Mouse (Mus musculus): ENCODE measurements around the gene Mnt. TPM values are rescaled to one million over a fixed set of nuclear protein-coding genes. Genes with fewer than 3 reads are reported as not detected.

The Mnt gene
- polyA plus RNA-seq, 1 experiment, result 15.4 TPM

DNA sequence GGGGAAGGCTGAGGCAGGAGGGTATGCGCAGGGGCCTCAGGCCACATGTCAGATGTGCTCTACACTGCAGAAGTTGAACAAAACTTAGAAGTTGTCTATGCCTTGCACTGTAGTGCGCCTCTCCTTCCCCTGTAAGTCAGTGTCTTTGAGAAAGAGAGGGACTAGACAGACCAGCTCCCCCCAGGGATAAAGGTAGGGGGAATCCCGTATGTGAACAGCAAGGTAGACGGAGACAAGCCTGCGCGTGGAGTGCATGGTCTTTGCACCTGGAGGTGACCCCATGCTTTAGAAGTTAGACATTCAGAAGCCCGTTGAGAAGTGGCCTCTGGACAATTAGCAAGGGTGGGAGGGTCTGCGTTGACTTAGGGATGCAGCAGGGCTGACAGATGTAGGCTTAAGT, 10.0 kb downstream of the Mnt start:
- H3K27me3 ChIP-seq (ENCODE audit: control insufficient read depth, insufficient read depth, low read length, poor library complexity, severe bottlenecking), result no peaks in the 10 kb centered on the region
- H3K9ac ChIP-seq (ENCODE audit: low read depth, poor library complexity, severe bottlenecking), result no peak overlapping the region
- H3K36me3 ChIP-seq (ENCODE audit: control insufficient read depth, insufficient read depth, low read length, poor library complexity, severe bottlenecking), result no peaks in the 10 kb centered on the region
- no peak overlapping the region for H3K4me3 ChIP-seq (ENCODE audit: low read depth, low read length)
- H3K9me3 ChIP-seq (replicated peaks; ENCODE audit: control insufficient read depth, insufficient read depth, low read length, poor library complexity, severe bottlenecking), result no peaks in the 10 kb centered on the region
- no peak for TF ChIP-seq CTCF (IDR thresholded peaks at IDR 0.05; ENCODE audit: low read depth, low read length)
- TF ChIP-seq EP300 (IDR thresholded peaks at IDR 0.05; ENCODE audit: insufficient read depth, low read depth, low read length), result no peak
- no peak for TF ChIP-seq POLR2A (IDR thresholded peaks at IDR 0.05; ENCODE audit: insufficient read depth, low read length)
- H3K27ac ChIP-seq (ENCODE audit: insufficient read depth, low read length), result no peak overlapping the region
- H3K4me1 ChIP-seq (ENCODE audit: control insufficient read depth, insufficient read depth, low read length), result peaks cover 11% of the 10 kb centered on the region

DNA sequence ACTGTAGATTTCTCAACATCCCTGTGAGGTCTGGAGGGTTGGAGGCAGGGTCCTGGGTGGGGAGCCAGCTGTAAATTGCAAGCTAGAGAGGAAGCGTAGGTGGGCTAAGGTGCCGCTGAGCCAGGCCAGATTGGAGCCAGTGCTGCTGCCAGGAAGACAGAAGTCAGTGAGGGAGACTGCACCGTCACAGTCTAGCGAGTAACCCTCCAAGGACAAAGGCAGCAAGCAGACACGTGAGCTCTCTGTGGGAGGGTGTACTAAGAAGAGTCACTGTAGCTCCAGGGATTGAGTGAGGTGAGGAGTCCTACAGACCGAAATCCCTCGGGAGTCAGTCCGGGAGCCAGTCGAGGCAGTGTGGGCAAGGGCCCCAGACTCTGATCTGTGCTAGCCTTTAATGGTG, 10.6 kb downstream of the Mnt start:
- H3K36me3 ChIP-seq (ENCODE audit: control insufficient read depth, insufficient read depth, low read length, poor library complexity, severe bottlenecking), result no peaks in the 10 kb centered on the region
- peaks cover 7% of the 10 kb centered on the region for H3K4me1 ChIP-seq (ENCODE audit: control insufficient read depth, insufficient read depth, low read length)
- no peak overlapping the region for H3K27ac ChIP-seq (ENCODE audit: insufficient read depth, low read length)
- no peaks in the 10 kb centered on the region for H3K9me3 ChIP-seq (replicated peaks; ENCODE audit: control insufficient read depth, insufficient read depth, low read length, poor library complexity, severe bottlenecking)
- TF ChIP-seq CTCF (IDR thresholded peaks at IDR 0.05; ENCODE audit: low read depth, low read length) (no peak), POLR2A (IDR thresholded peaks at IDR 0.05; ENCODE audit: insufficient read depth, low read length) (no peak), EP300 (IDR thresholded peaks at IDR 0.05; ENCODE audit: insufficient read depth, low read depth, low read length) (no peak)
- no peak overlapping the region for H3K9ac ChIP-seq (ENCODE audit: low read depth, poor library complexity, severe bottlenecking)
- H3K27me3 ChIP-seq (ENCODE audit: control insufficient read depth, insufficient read depth, low read length, poor library complexity, severe bottlenecking), result no peaks in the 10 kb centered on the region
- H3K4me3 ChIP-seq (ENCODE audit: low read depth, low read length), result no peak overlapping the region

DNA sequence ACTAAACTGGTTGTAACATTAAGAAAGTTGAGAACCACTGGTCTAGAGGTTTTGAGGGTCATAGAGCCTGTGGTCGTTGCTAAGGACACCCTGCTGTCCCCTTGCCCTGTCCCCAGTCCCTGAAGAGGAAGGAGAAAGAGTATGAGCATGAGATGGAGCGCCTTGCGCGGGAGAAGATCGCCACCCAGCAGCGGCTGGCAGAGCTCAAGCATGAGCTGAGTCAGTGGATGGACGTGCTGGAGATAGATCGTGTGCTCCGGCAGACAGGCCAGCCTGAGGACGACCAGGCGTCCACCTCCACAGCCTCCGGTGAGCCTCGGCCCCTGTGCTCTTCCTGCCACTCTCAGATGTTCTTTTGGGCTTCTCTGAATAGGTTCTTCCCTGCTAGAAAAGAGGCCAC, 11.3 kb downstream of the Mnt start:
- no peaks in the 10 kb centered on the region for H3K27me3 ChIP-seq (ENCODE audit: control insufficient read depth, insufficient read depth, low read length, poor library complexity, severe bottlenecking)
- TF ChIP-seq POLR2A (IDR thresholded peaks at IDR 0.05; ENCODE audit: insufficient read depth, low read length), result no peak
- no peak for TF ChIP-seq CTCF (IDR thresholded peaks at IDR 0.05; ENCODE audit: low read depth, low read length)
- no peak for TF ChIP-seq EP300 (IDR thresholded peaks at IDR 0.05; ENCODE audit: insufficient read depth, low read depth, low read length)
- H3K4me3 ChIP-seq (ENCODE audit: low read depth, low read length), result no peak overlapping the region
- peaks cover 7% of the 10 kb centered on the region for H3K4me1 ChIP-seq (ENCODE audit: control insufficient read depth, insufficient read depth, low read length)
- H3K9me3 ChIP-seq (replicated peaks; ENCODE audit: control insufficient read depth, insufficient read depth, low read length, poor library complexity, severe bottlenecking), result no peaks in the 10 kb centered on the region
- H3K27ac ChIP-seq (ENCODE audit: insufficient read depth, low read length), result no peak overlapping the region
- 0 out of 2 replicates have a peak overlapping the region, but pooled peaks have one; percentile 14 for H3K9ac ChIP-seq (ENCODE audit: low read depth, poor library complexity, severe bottlenecking)
- no peaks in the 10 kb centered on the region for H3K36me3 ChIP-seq (ENCODE audit: control insufficient read depth, insufficient read depth, low read length, poor library complexity, severe bottlenecking)

DNA sequence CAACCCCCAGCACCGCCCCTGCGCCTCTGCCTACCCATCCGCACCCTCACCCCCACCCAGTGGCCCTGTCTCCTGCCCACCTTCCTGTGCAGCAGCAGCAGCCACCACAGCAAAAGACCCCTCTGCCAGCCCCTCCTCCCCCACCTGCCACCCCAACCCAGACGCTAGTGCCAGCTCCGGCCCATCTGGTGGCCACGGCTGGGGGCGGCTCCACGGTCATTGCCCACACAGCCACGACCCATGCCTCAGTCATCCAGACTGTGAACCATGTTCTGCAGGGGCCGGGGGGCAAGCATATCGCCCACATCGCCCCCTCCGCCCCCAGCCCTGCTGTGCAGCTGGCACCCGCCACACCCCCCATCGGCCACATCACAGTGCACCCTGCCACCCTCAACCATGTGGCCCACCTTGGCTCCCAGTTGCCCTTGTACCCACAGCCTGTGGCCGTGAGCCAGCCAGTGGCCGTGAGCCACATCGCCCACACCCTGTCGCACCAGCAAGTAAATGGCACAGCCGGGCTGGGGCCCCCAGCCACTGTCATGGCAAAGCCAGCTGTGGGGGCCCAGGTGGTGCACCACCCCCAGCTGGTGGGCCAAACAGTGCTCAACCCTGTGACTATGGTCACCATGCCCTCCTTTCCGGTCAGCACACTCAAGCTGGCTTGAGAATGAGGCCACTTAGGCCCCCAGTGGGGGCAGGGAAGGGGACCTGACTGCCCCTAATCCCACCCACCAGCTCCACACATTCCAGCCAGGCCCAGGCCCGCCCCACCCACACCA, 12.1 kb downstream of the Mnt start:
- Histone ChIP-seq H3K4me3 (ENCODE audit: low read depth, low read length) (no peak overlapping the region), H3K9ac (ENCODE audit: low read depth, poor library complexity, severe bottlenecking) (0 out of 2 replicates have a peak overlapping the region, but pooled peaks have one; percentile 14), H3K36me3 (ENCODE audit: control insufficient read depth, insufficient read depth, low read length, poor library complexity, severe bottlenecking) (no peaks in the 10 kb centered on the region), H3K9me3 (replicated peaks; ENCODE audit: control insufficient read depth, insufficient read depth, low read length, poor library complexity, severe bottlenecking) (no peaks in the 10 kb centered on the region), H3K4me1 (ENCODE audit: control insufficient read depth, insufficient read depth, low read length) (peaks cover 7% of the 10 kb centered on the region), H3K27me3 (ENCODE audit: control insufficient read depth, insufficient read depth, low read length, poor library complexity, severe bottlenecking) (no peaks in the 10 kb centered on the region), H3K27ac (ENCODE audit: insufficient read depth, low read length) (no peak overlapping the region)
- no peak for TF ChIP-seq POLR2A (IDR thresholded peaks at IDR 0.05; ENCODE audit: insufficient read depth, low read length)
- no peak for TF ChIP-seq EP300 (IDR thresholded peaks at IDR 0.05; ENCODE audit: insufficient read depth, low read depth, low read length)
- TF ChIP-seq CTCF (IDR thresholded peaks at IDR 0.05; ENCODE audit: low read depth, low read length), result no peak

DNA sequence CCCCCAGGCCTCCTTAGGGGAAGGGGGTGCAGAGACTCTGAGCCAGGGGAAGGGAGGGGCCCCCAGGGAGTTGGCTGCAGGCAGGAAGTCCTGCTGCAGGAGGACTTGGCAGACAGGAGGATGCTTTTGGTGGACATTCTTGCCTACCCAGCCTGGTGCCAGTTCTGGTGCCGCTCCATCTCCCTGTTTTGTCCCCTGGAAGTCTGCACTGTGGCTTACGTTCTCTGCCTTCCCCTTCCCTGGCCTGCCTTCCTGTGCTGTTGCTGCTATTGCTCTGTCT, 12.7 kb downstream of the Mnt start:
- Histone ChIP-seq H3K9ac (ENCODE audit: low read depth, poor library complexity, severe bottlenecking) (no peak overlapping the region), H3K4me3 (ENCODE audit: low read depth, low read length) (no peak overlapping the region), H3K27me3 (ENCODE audit: control insufficient read depth, insufficient read depth, low read length, poor library complexity, severe bottlenecking) (no peaks in the 10 kb centered on the region), H3K27ac (ENCODE audit: insufficient read depth, low read length) (0 out of 2 replicates have a peak overlapping the region, but pooled peaks have one; percentile 19), H3K9me3 (replicated peaks; ENCODE audit: control insufficient read depth, insufficient read depth, low read length, poor library complexity, severe bottlenecking) (no peaks in the 10 kb centered on the region), H3K4me1 (ENCODE audit: control insufficient read depth, insufficient read depth, low read length) (peaks cover 7% of the 10 kb centered on the region), H3K36me3 (ENCODE audit: control insufficient read depth, insufficient read depth, low read length, poor library complexity, severe bottlenecking) (no peaks in the 10 kb centered on the region)
- TF ChIP-seq EP300 (IDR thresholded peaks at IDR 0.05; ENCODE audit: insufficient read depth, low read depth, low read length) (no peak), POLR2A (IDR thresholded peaks at IDR 0.05; ENCODE audit: insufficient read depth, low read length) (no peak), CTCF (IDR thresholded peaks at IDR 0.05; ENCODE audit: low read depth, low read length) (no peak)

DNA sequence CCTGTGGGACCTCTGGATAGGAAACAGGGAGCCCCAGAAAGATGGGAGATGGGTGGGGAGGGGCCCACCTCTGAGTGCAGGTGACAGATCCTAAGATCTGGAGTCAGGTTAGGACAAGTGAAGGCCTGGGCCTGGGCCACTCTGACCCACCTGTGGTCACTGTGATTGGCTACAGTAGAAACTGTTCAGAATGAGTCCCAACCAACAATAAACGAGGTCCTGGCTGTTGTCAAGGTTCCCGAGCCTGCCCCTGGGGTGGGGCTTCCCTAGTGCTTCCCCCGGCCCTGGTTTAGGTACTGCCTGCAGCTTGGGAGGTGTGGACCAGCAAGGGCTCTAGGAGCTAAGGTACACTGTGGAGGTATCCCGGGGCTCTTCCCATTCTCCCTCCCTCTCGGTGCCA, 13.0 kb downstream of the Mnt start:
- Histone ChIP-seq H3K9ac (ENCODE audit: low read depth, poor library complexity, severe bottlenecking) (no peak overlapping the region), H3K27me3 (ENCODE audit: control insufficient read depth, insufficient read depth, low read length, poor library complexity, severe bottlenecking) (no peaks in the 10 kb centered on the region), H3K9me3 (replicated peaks; ENCODE audit: control insufficient read depth, insufficient read depth, low read length, poor library complexity, severe bottlenecking) (no peaks in the 10 kb centered on the region), H3K4me3 (ENCODE audit: low read depth, low read length) (no peak overlapping the region), H3K4me1 (ENCODE audit: control insufficient read depth, insufficient read depth, low read length) (peaks cover 7% of the 10 kb centered on the region), H3K36me3 (ENCODE audit: control insufficient read depth, insufficient read depth, low read length, poor library complexity, severe bottlenecking) (no peaks in the 10 kb centered on the region), H3K27ac (ENCODE audit: insufficient read depth, low read length) (0 out of 2 replicates have a peak overlapping the region, but pooled peaks have one; percentile 19)
- TF ChIP-seq CTCF (IDR thresholded peaks at IDR 0.05; ENCODE audit: low read depth, low read length) (no peak), POLR2A (IDR thresholded peaks at IDR 0.05; ENCODE audit: insufficient read depth, low read length) (no peak), EP300 (IDR thresholded peaks at IDR 0.05; ENCODE audit: insufficient read depth, low read depth, low read length) (no peak)
